Mouse (Mus musculus) retina, embryonic 14.5 days (tissue): Measurements from ENCODE around the gene Ino80.
"Not testable (repeated sequence)": the region's sequence is repeated elsewhere in the genome, so short reads cannot be mapped to it uniquely, and the experiment has no call there.

ENCODE experiments used
- DNase-seq: peaks from one replicate; pipeline ENCODE4 v3.0.0-alpha.2; 2015; ENCODE audit warnings: low spot score

Ino80 gene

GRCm38 (mm10) chr2:119477571-119478396 lies at the start of gene Ino80:
Gene Ino80 (minus strand): TSS chr2:119477687.
- peak; percentile 99 for DNase-seq

DNA sequence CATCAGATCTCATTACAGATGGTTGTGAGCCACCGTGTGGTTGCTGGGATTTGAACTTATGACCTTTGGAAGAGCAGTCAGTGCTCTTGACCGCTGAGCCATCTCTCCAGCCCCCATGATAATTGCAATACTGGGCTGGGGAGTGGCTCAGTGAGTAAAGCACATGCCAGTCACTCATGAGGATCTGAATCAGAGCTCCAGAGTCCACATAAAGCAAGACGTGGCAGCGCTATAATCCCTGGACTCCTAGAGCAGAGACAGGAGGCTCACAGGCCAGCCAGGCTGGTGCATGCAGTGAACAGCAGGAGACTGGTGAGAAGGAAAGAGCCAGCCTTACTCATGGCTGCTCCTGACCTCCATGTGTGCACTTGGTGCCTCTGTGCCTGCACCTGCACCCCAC lies 47.9 kb upstream of the Ino80 start:
- no peak for DNase-seq

- DNase-seq = no peak
Observed at GRCm38 (mm10) chr2:119523836-119524235, 46.3 kb upstream of the Ino80 start.

GRCm38 (mm10) chr2:119520550-119520949 lies 43.1 kb upstream of the Ino80 start:
- DNase-seq = peak; percentile 49

GRCm38 (mm10) chr2:119516811-119517210 lies 39.3 kb upstream of the Ino80 start:
- no peak for DNase-seq

DNA sequence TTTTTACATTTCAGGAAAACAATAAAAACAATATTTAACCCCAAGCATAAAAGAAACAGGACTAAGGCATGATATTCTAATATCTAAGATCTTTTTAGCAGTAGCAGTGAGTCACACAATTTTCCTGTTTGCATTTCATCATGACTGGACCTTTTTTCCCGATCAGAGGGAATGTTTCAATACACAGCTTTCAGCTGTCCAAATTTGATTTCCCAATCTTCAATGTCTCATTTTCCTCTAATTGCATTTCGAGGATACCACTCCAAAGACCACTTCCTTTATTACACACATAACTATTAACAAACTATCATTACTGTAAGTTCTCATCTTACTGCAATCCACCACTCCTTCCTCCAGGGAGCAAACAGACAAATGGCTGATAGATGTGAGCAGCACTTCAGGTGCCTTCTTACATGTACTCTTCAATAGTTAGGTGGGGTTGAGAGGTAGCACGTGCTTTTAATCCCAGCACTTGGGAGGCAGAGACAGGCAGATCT lies 36.6 kb upstream of the Ino80 start:
- no peak for DNase-seq

GRCm38 (mm10) chr2:119512292-119512691 lies 34.8 kb upstream of the Ino80 start:
- DNase-seq = no peak

GRCm38 (mm10) chr2:119510856-119511255 lies 33.4 kb upstream of the Ino80 start:
- no peak for DNase-seq

- not testable (repeated sequence) for DNase-seq
Observed at GRCm38 (mm10) chr2:119508518-119508917, 31.0 kb upstream of the Ino80 start.

DNA sequence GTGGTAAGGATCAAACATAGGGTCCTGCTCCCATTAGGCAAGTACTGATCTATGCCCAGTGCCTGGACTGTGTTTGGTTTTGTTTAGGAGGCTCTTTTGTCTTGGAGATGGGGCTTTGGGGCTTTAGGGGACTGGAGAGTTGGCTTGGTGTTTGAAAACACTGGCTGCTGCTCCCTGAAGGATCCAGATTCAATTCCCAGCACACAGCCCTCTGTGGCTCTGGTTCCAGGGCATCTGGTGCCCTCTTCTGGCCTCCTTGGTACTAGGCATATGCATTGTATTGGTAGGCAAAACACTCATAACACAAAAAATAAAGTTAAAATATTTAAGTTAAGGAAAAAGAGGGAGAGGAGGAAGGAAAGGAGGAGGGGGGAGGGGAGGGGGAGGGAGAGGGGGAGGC lies 29.6 kb upstream of the Ino80 start:
- no peak for DNase-seq

GRCm38 (mm10) chr2:119500965-119501652 lies 23.6 kb upstream of the Ino80 start:
- no peak for DNase-seq

DNA sequence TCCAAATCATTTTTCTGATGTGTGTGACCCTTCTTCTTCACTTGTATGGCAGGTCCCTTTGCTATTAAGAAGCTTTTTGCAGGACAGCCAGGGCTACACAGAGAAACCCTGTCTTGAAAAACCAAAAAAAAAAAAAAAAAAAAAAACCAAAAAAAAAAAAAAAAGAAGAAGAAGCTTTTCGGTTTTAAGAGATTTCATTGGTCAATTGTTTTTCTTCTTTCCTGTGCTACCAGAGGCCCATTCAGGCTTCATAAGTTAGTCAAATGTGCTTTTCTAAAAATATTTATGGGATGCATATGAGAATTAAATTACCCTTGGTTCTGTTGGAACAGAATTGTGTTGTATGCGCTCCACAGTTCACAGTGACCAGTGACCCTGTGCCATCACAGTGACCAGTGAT lies 21.4 kb upstream of the Ino80 start:
- DNase-seq = no peak

- DNase-seq = no peak
Observed at GRCm38 (mm10) chr2:119496082-119496481, 18.6 kb upstream of the Ino80 start.

DNA sequence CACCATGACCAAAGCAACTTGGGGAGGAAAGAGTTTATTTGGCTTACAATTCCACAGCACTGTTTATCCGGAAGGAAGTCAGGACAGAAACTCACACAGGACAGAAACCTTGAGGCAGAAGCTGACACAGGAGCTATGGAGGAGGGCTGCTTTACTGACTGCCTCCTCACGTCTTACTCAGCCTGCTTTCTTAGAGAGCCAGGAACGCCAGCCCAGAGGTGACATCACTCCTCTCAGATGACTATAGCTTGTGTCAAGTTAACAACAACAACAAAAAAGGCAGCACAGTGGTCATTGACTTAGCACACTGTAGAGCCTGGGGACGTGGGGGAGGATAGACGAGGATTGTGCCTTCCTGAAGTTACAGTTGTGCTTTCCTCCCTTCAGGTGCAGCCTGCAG lies 14.5 kb upstream of the Ino80 start:
- no peak for DNase-seq

DNA sequence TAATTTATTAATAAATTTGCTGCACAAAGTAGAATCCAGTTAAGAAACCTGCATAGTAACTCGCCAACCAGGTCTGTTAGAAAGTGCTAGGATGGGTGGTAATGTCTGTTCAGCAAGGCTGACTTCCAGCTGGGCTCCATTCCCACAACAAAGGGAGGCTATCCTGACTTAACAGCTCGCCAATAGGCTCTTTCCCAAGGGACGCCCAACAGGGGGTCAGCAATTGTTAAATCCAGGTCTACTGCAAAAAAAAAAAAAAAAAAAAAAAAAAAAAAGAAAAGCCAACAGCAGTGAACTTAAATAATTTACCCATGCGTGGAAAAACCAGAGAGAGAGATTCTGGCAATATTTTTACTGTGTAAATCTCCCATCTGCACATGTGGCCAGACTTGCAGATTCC lies 9.0 kb upstream of the Ino80 start:
- no peak for DNase-seq

DNA sequence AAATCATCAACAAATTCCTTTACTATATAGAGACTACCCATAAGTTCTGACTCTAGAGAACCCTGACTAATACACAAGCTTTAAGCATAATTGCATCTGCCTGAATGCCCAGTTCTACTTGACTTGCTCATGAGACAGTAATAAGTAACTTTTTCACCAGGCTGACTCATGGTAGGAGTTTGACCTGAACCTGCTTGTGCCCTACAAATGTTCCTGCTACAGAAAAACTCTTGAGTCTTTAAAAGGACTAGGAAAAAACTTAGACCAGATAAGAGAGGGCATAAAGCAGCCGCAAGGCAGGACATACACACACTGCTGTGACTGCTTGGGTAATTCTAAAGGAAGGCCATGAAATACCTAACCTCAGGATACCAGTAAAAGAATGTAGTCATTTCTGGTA lies 4.8 kb upstream of the Ino80 start:
- DNase-seq = no peak

- no peak for DNase-seq
Observed at GRCm38 (mm10) chr2:119478397-119478749, 886 bp upstream of the Ino80 start.

DNA sequence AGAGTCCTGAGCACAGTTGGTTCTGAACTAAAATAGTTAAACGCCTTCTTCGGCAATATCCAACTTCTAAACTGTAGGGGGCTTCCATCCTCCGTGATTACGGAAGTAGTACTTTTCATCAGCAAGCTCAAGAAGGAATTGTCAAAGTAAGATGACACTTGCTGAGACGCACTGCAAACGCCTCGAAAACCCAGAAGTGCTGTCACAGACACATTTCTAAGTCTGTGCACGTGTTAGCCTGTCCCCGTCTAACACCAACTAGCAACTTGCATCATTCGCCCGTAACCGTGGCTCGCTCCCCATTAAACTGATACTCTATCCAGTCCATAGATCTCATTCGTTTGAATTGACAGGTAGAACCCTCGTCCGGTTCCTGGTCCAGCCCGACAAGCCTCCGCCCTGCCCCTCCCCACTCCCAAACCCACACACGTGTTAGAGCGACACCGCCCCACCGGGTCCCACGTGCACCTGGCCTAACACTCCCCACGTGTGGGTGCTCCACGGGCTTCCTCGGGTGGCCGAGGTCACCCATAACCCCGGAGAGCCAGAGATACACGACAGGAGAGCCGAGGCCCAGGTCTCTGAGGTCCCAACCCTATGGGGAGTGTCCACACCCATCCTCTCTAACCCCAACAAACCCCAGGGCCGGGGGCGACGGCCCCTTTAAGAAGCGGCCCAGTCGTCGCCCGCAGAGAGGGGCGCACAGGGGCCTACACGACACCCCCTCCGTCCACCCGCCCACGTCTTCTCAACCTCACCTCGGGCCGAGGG lies 681 bp downstream of the Ino80 start:
- DNase-seq = peak; percentile 69

GRCm38 (mm10) chr2:119476166-119476565 lies 1.3 kb downstream of the Ino80 start:
- DNase-seq = no peak

- no peak for DNase-seq
Observed at GRCm38 (mm10) chr2:119463945-119464344, 13.5 kb downstream of the Ino80 start.

DNA sequence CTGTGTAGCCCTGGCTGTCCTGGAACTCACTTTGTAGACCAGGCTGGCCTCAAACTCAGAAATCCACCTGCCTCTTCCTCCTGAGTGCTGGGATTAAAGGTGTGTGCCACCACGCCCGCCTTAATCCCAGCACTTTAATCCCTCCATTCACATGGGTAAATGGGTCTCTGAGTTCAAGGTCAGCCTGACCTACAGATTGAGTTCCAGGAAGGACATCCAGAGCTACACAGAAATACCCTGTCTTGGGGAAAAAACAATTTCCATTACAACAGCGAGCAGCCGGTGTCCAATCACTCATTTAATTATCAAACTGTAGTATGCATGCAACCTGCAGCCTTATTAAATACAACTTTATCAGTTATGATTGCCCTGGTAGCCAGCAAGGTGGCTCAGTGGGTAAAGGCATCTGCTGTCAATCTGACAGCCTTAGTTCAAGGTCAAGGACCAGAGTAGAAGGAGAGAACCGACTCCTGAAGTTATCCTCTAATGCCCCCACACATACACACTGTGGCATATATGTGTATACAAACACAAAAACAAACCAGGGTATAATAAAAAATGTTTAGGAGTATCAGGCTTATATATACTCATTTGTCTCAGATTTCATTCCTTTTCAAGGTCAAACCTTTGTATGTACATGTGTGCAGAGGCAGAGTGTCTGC lies 14.2 kb downstream of the Ino80 start:
- no peak for DNase-seq

DNA sequence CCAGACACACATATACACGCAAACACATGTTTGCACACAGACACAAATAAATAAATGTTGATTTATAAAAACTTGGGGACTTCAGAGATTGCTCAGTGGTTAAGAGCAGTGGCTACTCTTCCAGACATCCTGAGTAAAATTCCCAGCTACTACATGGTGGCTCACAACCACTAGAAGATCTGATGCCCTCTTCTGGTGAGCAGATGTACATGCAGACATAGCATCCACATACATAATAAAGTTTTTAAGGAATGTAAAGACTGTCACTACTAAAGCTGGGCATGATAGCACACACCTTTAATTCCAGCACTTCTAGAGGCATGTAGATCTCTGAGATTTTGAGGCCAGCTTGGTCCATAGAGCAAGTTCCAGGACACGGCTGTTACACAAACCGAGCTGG lies 16.5 kb downstream of the Ino80 start:
- DNase-seq = peak; percentile 3
